Mouse (Mus musculus) layer of hippocampus, adult 8-10 months (tissue): Measurements from ENCODE around the gene Ntm. TPM values are rescaled to one million over a fixed set of nuclear protein-coding genes. Genes with fewer than 3 reads are reported as not detected.

Source experiments
- DNase-seq, 2 experiments: peaks; one replicate each; pipeline ENCODE4 v3.0.0; 2022; ENCODE audit warnings: low spot score in 2 of 2
- total RNA-seq, 4 experiments: library from RNA; stranded (reverse); gene quantifications; 2 replicates each; pipeline ENCODE4 v1.2.4; 2022

Gene Ntm
- total RNA-seq, 4 experiments from 2014 or later = 148 to 166 (median 161) TPM

DNA sequence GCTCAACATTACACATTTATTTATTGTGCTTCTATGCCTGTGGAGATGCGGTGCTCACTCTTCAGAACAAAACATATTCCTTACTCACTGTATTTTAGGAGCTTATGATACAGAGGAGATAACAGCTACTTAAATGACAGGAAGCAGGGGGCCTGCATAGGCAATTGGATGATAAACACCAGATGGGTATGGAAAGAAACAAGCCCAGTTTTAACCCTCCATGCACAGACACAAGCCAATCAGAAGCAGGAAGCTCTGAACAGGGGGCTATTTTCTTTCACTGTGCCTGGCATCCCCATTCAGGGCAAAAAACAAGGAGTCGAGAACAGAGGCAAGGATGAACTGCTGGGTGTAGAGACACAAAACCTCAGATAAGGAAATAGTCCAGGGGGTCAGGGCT is 768.7 kb downstream of the Ntm start:
- no peak for DNase-seq

DNA sequence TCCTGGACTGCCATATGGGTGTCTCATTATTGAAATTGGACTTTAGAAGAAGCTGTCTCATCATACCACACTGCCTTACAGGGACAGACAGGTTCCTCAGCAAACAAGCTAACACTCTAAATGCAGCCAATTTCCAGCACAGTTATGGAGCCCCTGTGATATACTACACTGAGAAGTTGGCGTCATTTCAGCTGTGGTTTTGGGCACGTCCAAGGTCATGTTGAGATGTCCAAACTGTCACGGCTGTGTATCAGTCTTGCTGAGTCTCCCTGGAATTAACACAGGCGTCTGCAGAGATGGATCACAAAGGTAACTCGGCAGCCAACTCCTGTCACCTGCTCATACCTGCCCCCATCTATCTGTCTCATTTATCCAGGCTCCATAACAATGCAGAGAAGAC is 779.9 kb downstream of the Ntm start:
- no peak for DNase-seq

DNA sequence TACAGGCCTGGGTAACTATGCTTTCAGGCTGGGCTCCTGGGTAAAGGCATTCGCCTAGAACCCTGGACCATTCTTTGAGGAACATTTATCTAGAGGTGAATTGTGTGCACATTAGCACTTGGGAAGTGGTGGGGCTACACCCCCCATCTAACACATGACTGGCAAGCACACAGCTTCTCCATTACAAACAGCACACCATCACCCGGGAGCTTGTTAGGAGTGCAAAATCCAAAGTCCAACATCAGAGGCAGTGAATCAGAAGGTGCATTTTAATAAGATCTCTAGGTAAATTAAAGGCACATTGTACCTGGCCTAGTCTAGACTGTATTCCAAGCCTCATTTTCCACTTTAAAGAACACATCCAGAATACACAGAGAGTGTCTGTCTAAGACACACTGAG is 781.3 kb downstream of the Ntm start:
- DNase-seq = no peak

GRCm38 (mm10) chr9:29165731-29166130 is 797.2 kb downstream of the Ntm start:
- no peak for DNase-seq

- DNase-seq = no peak
Measured at GRCm38 (mm10) chr9:29161059-29161642, 801.8 kb downstream of the Ntm start.

GRCm38 (mm10) chr9:29145901-29146300 is 817.0 kb downstream of the Ntm start:
- DNase-seq = no peak

DNA sequence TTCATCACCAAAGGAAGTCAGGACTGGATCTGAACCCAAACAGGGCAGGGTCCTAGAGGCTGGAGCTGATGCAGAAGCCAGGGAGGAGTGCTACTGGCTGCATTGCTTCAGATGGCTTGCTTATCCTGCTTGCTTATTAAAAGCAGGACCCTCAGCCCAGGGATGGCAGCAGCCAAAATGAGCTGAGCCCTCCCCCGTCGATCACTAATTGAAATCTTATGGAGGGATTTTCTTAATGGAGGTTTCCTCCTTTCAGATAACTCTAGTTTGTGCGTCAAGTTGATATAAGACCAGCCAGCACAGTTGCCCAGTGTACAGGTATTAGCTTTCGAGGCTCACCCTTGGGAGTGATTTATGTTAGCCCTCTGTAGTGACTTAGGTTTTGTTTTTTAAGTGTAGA is 826.9 kb downstream of the Ntm start:
- DNase-seq = no peak

- DNase-seq = no peak
Measured at GRCm38 (mm10) chr9:29130717-29131292, 832.1 kb downstream of the Ntm start.

DNA sequence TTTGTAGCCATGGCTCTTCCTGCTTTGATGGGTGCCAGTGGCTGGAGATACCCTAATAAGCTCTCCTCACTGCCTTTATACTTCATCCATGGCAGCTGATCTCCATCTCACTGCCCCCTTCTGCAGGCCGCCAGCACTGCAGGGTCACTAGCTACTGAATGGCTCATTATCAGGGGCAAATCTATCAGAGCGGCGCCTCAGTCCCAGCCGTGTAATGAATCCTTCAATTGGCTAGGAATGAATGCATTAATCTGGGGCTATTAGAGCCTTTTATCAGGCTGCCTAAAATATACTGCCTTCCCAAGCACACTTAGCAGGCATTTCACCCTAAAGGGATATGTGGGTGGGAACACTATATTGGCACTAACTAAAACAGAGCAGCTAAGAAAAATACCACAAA is 832.6 kb downstream of the Ntm start:
- no peak for DNase-seq

- no peak for DNase-seq
Measured at GRCm38 (mm10) chr9:29128416-29128815, 834.5 kb downstream of the Ntm start.

DNA sequence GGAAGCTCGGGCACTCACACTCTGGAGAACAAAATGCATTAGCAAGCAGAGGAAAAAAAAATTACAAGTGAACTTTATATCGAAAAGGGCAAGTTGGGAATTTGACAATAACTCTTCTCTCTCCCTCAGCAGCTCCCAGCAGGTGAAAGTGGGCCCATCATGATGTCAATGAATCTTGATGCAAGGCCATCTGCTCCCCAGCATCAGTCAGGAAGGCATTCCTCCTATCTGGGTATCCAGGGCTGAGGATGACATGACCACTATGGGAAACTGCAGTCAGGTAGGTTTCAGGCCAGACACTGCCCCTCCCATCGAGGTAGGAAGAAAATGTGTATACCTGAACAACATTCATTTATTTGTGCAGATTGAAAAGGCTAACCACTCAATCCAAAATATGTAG is 838.5 kb downstream of the Ntm start:
- DNase-seq = no peak

DNA sequence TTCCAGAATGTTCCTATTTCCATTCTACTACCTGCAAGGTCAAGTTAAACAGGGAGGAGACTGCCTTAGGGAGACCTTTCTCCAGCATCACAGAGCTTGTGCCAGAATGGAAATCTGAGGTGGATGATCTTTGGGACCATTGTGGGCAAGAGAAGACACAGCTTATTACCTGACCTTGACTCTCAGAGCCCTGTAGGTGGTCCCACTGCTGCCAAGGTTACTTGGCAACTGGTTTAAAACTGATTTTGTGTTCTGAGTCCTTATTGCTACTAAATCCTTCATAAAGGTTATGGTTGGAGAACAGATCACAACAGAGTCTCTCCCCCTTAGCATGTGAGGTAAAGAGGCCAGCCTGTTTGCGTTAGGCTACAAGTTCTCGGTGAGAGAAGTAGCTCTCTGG is 839.1 kb downstream of the Ntm start:
- no peak for DNase-seq

DNA sequence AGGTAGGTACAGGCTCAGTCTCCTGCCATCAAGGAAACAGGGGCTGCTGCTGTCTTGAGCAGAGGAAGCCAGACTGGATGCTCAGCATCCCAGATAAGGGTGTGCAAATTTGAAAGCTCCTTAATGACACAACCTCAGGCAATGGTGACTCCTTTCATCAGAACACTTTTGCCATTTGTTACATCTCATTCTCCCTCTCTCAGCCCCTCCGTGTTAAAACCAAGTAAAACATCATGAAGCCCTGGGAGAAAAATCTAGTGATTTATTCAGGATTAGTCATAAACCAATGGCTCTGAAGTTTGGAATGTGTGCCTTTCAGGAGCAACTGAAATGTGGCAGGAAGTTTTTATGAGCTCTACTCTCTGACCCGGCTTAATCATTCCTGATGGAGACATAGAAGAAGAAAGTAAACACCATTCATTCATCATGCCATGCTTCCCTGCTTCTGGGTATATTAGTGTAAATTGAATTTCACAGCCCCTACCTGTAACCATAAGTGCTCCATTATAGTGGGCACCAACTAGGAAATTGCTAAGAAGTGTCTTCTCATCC is 845.3 kb downstream of the Ntm start:
- DNase-seq = no peak

- DNase-seq = no peak
Measured at GRCm38 (mm10) chr9:29115337-29115736, 847.6 kb downstream of the Ntm start.

- no peak for DNase-seq
Measured at GRCm38 (mm10) chr9:29106771-29107170, 856.2 kb downstream of the Ntm start.

DNA sequence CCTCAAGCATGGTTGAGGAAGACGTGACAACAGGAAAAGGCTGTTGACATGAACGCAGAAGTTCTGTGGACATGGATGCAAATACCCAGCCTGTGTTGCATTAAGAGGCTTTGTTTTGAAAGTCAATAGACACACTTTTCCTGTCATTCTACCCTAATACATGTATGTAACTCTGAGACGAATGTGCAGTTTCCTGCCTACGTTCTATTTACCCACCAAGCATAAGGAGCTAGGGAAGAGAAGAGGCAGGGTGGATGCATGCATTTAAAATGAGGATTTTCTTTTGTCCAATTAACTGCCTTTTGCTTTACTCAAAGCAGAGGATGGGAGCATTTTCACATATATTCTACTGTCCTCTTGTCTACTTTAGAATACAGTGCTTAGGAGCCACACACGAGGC is 858.5 kb downstream of the Ntm start:
- no peak for DNase-seq

DNA sequence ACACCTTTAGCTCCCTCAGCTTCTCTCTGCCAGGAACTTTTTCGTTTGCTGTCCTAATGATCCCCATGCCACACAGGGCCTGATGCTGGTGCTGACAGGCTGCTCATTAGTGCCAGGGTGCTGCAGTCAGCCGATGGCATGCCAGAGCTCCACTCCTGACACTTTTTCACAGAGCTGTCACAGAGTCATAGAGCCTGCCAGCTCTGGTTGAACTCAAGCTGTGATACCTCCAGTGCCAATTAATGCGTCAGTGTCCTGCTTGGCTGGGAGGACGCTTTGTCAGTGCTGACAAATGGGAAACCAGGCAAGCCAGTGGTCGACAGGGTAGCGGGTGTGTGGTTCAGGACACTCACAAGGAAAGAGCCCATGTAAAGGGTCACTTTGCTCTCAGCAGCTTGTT is 858.9 kb downstream of the Ntm start:
- DNase-seq = peak; percentile 20 to 54

- DNase-seq = no peak
Measured at GRCm38 (mm10) chr9:29100624-29101023, 862.3 kb downstream of the Ntm start.

GRCm38 (mm10) chr9:29092443-29092842 is 870.5 kb downstream of the Ntm start:
- DNase-seq = no peak

DNA sequence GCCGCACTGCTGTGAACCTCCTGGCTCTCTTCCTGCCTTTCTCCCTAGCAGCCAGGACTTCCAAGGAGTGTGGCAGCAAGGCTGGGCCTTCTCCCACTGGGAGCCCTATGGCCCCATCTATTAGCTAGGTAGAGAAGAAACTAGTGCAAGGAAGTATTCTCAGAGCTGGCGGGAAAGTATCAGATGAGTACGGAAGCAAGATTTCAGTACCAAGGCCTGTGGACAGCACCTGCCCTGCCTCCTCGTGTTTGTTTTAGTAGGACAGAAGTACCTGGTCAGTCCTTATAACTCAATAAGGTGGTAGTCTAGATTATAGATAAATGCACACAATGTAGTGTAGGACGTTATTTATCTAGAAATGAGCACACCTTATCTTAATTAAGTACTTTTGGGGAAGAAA is 874.3 kb downstream of the Ntm start:
- DNase-seq = no peak

DNA sequence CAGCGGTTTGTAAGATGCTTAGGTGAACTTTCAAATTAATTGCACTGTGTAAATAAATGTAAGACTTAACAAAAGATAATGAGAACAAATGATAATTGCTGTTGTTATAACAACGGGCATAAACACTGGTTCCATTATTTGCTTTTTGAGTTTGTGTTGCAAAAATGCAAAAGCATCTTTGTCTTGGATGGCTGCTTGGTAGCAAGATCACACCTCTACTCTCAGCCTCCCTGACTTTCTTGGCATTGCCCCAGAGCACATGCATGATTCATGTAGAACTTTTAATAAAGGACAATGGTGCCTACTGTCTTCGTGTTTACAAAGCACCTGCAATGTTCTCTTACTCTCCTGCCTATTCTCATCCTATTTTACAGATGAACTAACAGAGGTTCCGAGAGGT is 875.3 kb downstream of the Ntm start:
- no peak for DNase-seq

DNA sequence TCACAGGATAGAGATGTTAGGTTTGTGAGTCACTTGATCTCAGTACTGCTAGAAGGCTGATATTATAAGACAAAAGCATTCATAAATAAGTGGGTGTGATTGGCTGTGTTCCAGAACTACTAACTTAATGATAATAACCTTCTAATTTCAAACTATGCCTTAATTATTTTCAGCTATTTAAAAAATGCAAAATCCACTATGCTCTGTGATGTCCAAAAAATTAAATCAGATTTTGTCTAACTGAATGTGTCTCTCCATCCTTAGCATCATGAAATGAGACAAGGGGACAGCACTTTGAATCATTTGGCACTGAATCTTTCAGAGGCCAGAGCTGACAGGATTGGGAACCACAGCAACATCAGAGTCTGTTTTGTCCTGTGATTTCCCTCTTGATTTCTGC is 875.8 kb downstream of the Ntm start:
- DNase-seq = no peak

GRCm38 (mm10) chr9:29075924-29076577 is 886.9 kb downstream of the Ntm start:
- DNase-seq = peak; percentile 51 to 65
